Mouse (Mus musculus) ES-E14 (cell line): ENCODE measurements around the gene Plcg2. TPM values are rescaled to one million over a fixed set of nuclear protein-coding genes. Genes with fewer than 3 reads are reported as not detected.

ENCODE experiments used
- DNase-seq: peaks from one replicate; pipeline ENCODE4 v3.0.0-alpha.2; 2013; ENCODE audit warnings: low read depth, low spot score
- H3K27ac ChIP-seq: 2 replicates; pipeline ENCODE4 v1.5.1; 2012; ENCODE audit warnings: low read depth, mild to moderate bottlenecking, low read length, moderate library complexity, mixed read lengths; ENCODE audit not compliant: poor library complexity, insufficient read depth, severe bottlenecking
- H3K36me3 ChIP-seq: 2 replicates; pipeline ENCODE4 v1.6.1; 2012; ENCODE audit warnings: mild to moderate bottlenecking, low read length, moderate library complexity, mixed read lengths; ENCODE audit not compliant: control insufficient read depth, poor library complexity, insufficient read depth, severe bottlenecking
- H3K4me1 ChIP-seq, 2 experiments: fragments of 150-350 bp in 1 of 2; sonication (generic) in 1 of 2; 2 replicates each; pipeline ENCODE4 v1.6.1; 2012; ENCODE audit warnings: low read length in 2 of 2, mild to moderate bottlenecking in 1 of 2, mixed read lengths in 1 of 2; ENCODE audit not compliant: control insufficient read depth in 2 of 2, insufficient read depth in 2 of 2, poor library complexity in 1 of 2
- H3K4me3 ChIP-seq, 2 experiments: fragments of 150-350 bp in 1 of 2; sonication (generic) in 1 of 2; 2 replicates each; pipeline ENCODE4 v1.5.1; 2012; ENCODE audit warnings: low read length in 2 of 2, low read depth in 1 of 2, mild to moderate bottlenecking in 1 of 2, mixed read lengths in 1 of 2; ENCODE audit not compliant: insufficient read depth in 1 of 2, poor library complexity in 1 of 2, severe bottlenecking in 1 of 2
- H3K9ac ChIP-seq: 2 replicates; pipeline ENCODE4 v1.6.1; 2012; ENCODE audit warnings: low read depth, mild to moderate bottlenecking, low read length, mixed read lengths; ENCODE audit not compliant: poor library complexity, insufficient read depth, severe bottlenecking
- H3K9me3 ChIP-seq: fragments of 150-350 bp; sonication (generic); 2 replicates; pipeline ENCODE4 v1.6.1; 2012; ENCODE audit warnings: low read depth, mild to moderate bottlenecking, low read length; ENCODE audit not compliant: control insufficient read depth, insufficient read depth
- CHD2 ChIP-seq: IDR thresholded peaks from 2 replicates; pipeline ENCODE4 v1.6.1; 2014; ENCODE audit warnings: mild to moderate bottlenecking, low read depth, low read length, inconsistent platforms
- HCFC1 ChIP-seq: IDR thresholded peaks from 2 replicates; pipeline ENCODE4 v1.6.1; 2012; ENCODE audit warnings: low read length, inconsistent platforms, borderline replicate concordance; ENCODE audit not compliant: insufficient read depth
- MAFK ChIP-seq: IDR thresholded peaks from 2 replicates; pipeline ENCODE4 v1.6.1; 2014; ENCODE audit warnings: mild to moderate bottlenecking, low read depth, low read length, inconsistent platforms; ENCODE audit not compliant: insufficient read depth
- ZC3H11A ChIP-seq: IDR thresholded peaks from 2 replicates; pipeline ENCODE4 v1.6.1; 2012; ENCODE audit warnings: low read depth, mild to moderate bottlenecking, inconsistent platforms, low read length, borderline replicate concordance
- ZNF384 ChIP-seq: IDR thresholded peaks from 2 replicates; pipeline ENCODE4 v1.6.1; 2012; ENCODE audit warnings: low read depth, low read length, inconsistent platforms
- in situ Hi-C, 2 experiments: fragments of 600-800 bp; cut with MboI; formaldehyde crosslinking; loops; one replicate each; pipeline ENCODE4 v1.15.1; 2025; ENCODE audit warnings: low sequenced_read_pairs in 2 of 2, inconsistent platforms in 1 of 2; ENCODE audit not compliant: unreplicated experiment in 2 of 2
- total RNA-seq: library from RNA; depleted of rRNA; stranded (reverse); fragments of 300-350 nt; gene quantifications from 2 replicates; pipeline ENCODE4 v1.2.3, GENCODE M21; 2012; rRNA removed

The Plcg2 gene
- 32.4 and 35.5 TPM in 2 replicates for total RNA-seq

GRCm38 (mm10) chr8:117498179-117498914, at the start of gene Plcg2:
Gene Plcg2, plus strand, starts transcription at chr8:117498291.
- DNase-seq: no peak
- Histone ChIP-seq H3K4me1 (peaks cover 0 to 31% of the 10 kb centered on the region in 2 experiments; a peak in 2 of 4 replicates), H3K4me3 (peak within 1 kb of the TSS; percentile 76 to 96), H3K36me3 (no peaks in the 10 kb centered on the region), H3K27ac (no peak within 1 kb of the TSS; the same call in 1 of the 2 replicates), H3K9me3 (no peaks in the 10 kb centered on the region), H3K9ac (peak within 1 kb of the TSS; percentile 85)
- TF ChIP-seq ZC3H11A (no peak), ZNF384 (no peak), CHD2 (no peak), MAFK (no peak), HCFC1 (no peak)
- in situ Hi-C loops: no loop called here

- H3K4me1 ChIP-seq: peaks cover 0 to 4% of the 10 kb centered on the region in 2 experiments; a peak in 1 of 4 replicates
- no peak overlapping the region for H3K9ac ChIP-seq
- H3K36me3 ChIP-seq: peaks cover 57% of the 10 kb centered on the region
- H3K4me3 ChIP-seq: no peak overlapping the region
- in situ Hi-C loops: loop anchor here in 1 of 2 experiments (25.0 kb wide), 1 partner anchor 239 kb away; no protein-coding TSS in a partner anchor
- no peaks in the 10 kb centered on the region for H3K9me3 ChIP-seq
- DNase-seq: no peak
- H3K27ac ChIP-seq: no peak overlapping the region
- TF ChIP-seq HCFC1 (no peak), MAFK (no peak), ZNF384 (no peak), CHD2 (no peak), ZC3H11A (no peak)
These were observed 47.0 kb upstream of the Plcg2 start for GRCm38 (mm10) chr8:117451072-117451471.

GRCm38 (mm10) chr8:117453974-117454373, 44.1 kb upstream of the Plcg2 start:
- 0 out of 4 replicates have a peak, but pooled peaks cover 0 to 2% of the 10 kb centered on the region in 2 experiments for H3K4me1 ChIP-seq
- H3K9me3 ChIP-seq: no peaks in the 10 kb centered on the region
- in situ Hi-C loops: loop anchor here in 1 of 2 experiments (25.0 kb wide), 1 partner anchor 242 kb away; no protein-coding TSS in a partner anchor
- H3K36me3 ChIP-seq: peaks cover 52% of the 10 kb centered on the region
- no peak overlapping the region for H3K9ac ChIP-seq
- DNase-seq: no peak
- H3K27ac ChIP-seq: no peak overlapping the region
- no peak overlapping the region for H3K4me3 ChIP-seq
- no peak for TF ChIP-seq MAFK
- no peak for TF ChIP-seq ZC3H11A
- TF ChIP-seq CHD2: no peak
- TF ChIP-seq HCFC1: no peak
- no peak for TF ChIP-seq ZNF384

GRCm38 (mm10) chr8:117454516-117455116, 43.5 kb upstream of the Plcg2 start:
- TF ChIP-seq ZC3H11A (no peak), CHD2 (no peak), HCFC1 (no peak), MAFK (no peak), ZNF384 (no peak)

More at GRCm38 (mm10) chr8:117454516-117455116, 43.5 kb upstream of the Plcg2 start:
- no peak overlapping the region for H3K9ac ChIP-seq
- no peaks in the 10 kb centered on the region for H3K9me3 ChIP-seq
- no peak overlapping the region for H3K27ac ChIP-seq
- no peak for DNase-seq
- peaks cover 0 to 4% of the 10 kb centered on the region in 2 experiments; a peak in 1 of 4 replicates for H3K4me1 ChIP-seq
- in situ Hi-C loops: loop anchor here in 1 of 2 experiments (25.0 kb wide), 1 partner anchor 242 kb away; no protein-coding TSS in a partner anchor
- H3K4me3 ChIP-seq: no peak overlapping the region
- H3K36me3 ChIP-seq: peaks cover 50% of the 10 kb centered on the region
